Mouse (Mus musculus) granulocyte monocyte progenitor cell, adult 5-6 weeks (primary cell): Measurements from ENCODE around the gene Btbd3. TPM values are rescaled to one million over a fixed set of nuclear protein-coding genes. Genes with fewer than 3 reads are reported as not detected.

Experiments used
- ATAC-seq: replicated peaks from 2 replicates; pipeline ENCODE4 v1.8.0; 2016; ENCODE audit warnings: mild to moderate bottlenecking, moderate TSS enrichment, inconsistent platforms; ENCODE audit not compliant: poor library complexity, severe bottlenecking
- total RNA-seq, 2 experiments: library from RNA; stranded (forward) in 1 of 2; stranded (reverse) in 1 of 2; fragments of 200-712, 200-1000 nt in 1 of 2; fragments of >200 nt in 1 of 2; fragmentation: Nextera tagmentation in 1 of 2; gene quantifications; 2 replicates each; pipeline ENCODE4 v1.2.3; 2014 to 2017

Gene Btbd3
- total RNA-seq, 2 experiments from 2014 or later = 1.1 to 2.0 TPM

DNA sequence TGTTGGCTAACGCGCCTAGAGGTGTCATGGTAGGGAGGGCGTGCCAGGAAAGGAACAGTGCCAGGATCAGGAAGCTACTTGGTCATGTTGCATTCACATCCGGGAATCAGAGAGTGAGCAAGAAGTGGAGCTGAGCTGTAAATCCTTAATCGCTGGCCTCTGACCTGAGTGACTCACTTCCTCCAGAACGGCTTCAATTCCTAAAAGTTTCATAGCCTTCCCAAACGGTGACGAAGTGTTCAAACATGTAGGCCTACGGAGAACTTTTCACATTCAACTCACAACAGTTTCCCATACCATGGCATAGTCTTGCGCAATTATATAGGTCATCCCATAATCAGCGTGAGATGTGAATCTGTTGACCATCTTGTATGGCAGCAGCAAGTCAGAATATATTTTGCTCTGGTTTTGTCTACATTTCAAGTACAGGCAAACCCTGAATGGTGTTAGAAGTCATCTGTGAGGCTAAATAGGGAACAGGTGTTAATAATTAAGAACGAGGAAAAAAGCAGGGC is 247.6 kb downstream of the Btbd3 start:
- no peak for ATAC-seq

DNA sequence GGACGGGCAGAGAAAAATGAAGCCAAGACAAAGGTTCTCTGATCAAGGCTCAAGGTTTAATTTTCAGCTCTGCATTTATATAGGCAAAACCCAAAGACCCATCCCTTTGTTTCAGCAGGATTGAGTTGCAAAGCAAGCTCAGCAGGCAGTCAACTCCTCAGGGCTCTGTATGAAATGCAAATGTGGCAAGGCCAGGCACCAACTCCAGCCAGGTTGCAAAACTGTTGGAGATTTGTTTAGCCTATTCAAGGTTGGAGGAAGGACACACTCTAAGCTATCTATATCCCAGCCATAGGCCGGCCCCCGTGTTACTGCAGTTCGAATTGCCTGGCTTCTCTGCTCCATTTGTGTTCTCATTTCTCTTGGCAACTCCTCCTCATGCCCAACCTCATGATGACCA is 259.2 kb downstream of the Btbd3 start:
- ATAC-seq = no peak

DNA sequence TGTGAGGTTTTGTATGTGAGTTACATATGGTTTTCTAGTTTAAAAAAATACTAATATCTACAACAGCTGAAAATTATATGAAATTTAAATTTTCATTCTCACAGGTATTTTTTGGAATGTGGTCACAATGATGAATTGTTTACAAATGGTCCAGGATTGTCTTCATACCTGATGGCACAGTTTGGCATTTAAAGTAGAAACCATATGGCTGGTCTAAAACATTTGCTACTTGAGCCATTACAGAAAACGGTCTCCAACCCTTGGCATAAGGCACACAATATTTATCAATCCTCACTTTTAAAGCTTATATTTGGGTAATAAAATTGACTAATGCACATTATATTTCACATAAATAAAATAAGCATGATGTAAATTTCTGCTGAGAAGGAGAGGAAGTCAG is 272.1 kb downstream of the Btbd3 start:
- no peak for ATAC-seq

DNA sequence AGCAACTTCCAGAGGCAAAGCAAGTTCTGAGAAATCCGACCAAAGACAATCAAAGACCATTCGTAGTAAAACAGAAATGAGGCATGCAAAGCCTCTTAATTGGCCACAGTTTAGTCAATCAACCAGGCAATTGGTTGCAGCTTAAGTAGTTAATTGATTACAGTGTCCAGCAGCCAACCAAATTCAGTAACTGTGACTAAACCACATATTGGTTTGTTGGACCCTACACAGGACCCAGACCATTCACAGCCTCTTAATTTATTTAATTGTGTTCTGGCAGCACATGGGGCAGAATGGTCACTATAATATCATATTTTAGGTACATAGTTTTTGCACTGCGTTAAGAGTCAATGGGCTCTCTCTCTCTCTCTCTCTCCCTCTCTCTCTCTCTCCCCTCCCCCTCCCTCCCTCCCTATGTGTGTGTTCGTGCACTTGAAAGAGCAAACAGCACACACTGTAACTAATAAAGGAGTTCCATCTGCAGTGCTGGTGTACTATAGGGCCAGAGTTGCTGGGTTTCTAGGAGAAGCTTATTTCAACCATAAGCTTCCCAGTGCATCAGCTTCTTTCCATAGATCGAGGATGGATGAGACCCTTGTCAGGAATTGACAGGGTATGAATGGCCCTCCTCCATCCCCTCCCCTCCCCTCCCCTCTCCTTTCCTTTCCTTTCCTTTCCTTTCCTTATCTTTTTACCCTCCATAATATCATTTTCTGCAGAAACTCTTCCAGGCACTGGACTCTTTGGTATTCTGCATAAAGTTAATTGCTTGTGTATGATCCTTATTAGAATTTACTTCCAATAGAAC is 275.0 kb downstream of the Btbd3 start:
- ATAC-seq = no peak

DNA sequence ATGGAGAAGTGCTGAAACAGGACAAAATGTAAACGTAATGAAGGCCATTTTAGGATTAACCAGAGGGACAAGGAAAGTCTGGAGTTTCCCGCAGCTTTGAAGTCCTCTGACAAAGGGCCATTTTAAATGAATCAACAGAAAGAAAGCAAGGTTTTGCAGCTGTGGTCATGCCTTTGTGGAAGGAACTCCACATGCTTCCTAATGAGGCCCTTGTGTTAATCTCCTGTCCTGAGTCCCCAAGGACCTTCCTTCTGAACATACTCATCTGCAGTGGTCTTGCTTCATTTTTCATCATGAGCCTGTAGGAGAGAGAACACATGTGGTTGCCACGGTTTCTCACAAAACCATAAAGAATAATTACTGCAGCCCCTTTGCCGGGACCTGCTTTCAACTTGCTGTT is 275.6 kb downstream of the Btbd3 start:
- no peak for ATAC-seq

DNA sequence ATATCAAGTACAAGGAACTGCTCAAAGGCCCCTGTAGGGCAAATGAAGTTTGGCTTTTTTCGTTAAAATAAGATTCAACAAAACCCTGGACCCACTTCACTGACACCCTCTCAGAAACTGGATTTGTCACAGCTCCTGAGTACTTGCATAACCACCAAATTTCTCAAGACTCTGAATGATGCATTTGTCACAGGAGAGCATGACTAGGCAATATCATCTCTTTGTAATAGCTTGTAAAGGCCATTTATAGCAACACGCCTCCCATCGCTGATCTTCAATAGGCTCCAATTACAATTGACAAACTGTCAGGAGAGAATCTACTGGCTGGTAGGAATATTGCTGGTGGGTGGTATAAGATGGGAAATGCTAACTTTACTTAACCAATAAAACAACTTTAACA is 283.3 kb downstream of the Btbd3 start:
- no peak for ATAC-seq

DNA sequence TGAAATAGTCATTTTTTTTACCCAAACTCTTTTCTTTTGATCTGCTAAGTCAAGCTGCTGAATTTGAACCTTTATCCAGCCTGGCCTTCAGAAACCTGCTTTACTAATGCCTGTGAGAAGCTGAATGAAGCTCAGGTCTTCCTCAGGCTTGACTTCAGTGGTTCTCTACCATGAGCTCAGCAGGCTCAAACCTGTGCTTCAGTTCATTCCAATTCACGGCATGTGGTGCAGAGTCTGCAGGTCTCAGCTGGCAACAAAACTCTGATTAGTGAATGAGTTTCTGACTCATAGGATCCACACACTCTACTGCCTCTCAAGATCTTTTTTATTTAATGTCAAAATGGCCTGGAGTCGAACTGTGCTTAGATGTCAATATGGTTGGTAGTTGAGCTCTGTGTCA is 292.6 kb downstream of the Btbd3 start:
- ATAC-seq = no peak

DNA sequence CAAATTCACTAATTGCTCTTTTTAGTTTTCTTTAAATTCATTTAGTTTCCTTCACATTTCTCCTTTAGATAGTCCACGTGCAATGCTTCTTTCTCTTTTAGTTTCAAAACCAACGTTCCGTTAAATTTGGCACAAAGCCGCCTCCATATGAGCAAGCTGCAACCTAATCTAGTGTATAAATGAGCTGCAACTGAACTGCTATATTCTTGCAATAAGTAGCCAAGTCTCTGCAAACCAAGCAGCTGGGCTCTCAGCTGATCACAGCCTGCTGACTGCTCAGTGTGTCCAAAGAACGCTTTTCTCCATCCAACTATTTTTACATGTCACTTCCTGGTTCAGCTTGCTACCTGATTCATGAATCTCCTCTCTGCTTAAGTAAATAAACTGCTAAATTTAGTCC is 295.2 kb downstream of the Btbd3 start:
- no peak for ATAC-seq

DNA sequence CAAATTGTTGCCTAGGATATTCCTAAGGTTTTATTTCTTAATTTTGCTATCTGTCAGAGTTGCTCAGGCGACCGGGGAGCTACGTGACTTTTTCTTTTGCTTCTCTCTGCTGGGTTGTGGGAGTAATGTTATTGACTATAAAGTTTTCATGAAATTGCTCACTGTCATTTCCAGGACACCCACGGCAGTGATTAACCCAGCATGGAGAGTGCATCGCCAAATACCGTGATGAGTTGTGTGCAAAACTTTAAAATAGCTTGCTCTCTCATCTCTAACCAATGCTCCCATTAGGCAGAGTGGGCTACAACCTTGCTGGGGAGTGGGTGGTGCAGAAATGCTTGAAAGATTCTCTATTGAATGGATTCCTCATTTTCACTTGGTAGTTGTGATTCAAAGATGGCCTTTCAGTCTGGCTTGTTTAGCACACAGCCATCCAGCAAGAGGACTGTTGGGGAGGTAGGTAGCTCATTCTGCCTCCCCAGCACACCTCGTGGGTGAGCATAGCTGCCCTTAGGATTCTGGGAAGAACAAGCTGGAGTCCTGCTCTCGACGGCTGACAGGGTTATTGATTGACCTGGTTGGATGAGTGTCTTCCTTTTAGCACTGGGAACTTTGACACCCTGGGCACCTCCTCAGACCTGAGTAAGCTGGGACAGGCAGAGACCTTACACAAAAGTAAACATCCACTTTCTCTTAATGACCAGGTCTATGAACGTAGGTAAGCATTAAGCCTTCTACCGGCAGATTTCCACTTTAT is 298.9 kb downstream of the Btbd3 start:
- ATAC-seq = no peak

DNA sequence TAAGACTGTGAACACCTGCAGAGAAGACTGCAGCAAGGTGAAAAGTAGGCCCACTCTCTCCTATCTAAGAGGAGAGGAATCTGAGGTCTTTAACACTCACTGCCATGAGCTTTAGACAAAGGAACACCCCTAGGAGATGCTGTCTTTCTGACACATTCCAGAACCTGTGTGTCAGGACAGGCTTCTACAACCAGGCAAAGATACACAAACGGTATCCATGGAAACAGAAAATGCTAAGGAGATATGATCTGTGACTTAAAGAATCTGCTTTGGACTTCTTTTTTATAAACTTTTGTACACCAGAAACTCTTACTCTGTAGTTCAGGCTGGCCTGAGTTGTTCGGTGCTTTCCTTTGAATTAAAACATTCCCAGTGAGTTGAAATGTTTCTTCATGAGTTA is 329.6 kb downstream of the Btbd3 start:
- no peak for ATAC-seq

DNA sequence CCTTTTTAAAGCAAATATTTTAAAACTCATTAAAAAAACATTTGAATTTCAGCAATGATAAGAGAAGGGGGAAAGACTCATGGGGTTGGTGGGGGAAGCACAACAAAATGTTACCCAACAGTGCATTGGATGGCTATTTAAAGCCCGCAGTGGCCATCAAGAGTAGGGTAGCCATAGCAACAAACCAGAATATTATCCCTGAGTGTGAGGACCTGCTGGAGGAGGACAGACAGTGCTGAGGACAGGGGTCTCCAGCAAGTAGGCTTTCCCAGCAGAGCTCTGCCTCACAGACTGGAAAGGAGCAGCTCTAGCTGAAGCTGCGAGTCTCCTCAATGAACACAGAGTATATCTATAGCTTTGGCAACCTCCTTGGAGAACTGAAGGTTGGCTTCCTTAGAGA is 331.0 kb downstream of the Btbd3 start:
- no peak for ATAC-seq

DNA sequence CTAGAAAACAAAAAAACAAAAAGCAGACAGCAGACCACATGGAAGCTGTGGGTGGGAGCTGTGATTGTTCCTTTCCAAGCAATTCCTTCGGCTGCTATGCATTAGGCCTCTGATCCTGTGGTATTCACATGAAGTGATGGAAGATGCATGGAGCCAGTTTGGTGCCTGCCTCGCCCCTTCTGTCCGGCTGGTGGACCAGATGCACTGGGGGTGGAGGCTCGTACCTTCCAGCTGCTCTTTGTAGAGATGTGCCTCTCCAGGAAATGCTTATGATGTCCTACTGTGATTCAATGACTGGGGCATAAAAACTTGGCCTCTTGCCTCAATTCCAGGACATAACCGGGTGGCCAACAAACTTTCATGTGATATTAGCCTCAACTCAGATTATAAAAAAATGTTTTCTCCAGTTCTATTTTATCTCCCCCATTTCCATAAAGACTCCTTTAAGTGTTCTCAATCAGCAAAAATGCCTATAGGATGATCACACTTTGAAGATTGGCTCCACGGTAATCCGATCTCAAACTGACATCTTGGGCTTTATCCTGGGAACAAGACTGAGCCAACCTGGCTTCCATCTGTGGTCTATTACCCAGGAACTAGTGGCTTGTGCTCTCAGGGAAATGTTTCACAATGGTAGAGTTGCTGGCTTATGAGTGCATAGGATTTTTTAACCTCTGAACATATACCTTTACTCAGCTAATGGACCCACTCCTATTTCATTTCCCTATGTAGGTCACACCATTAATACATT is 331.6 kb downstream of the Btbd3 start:
- ATAC-seq = no peak

DNA sequence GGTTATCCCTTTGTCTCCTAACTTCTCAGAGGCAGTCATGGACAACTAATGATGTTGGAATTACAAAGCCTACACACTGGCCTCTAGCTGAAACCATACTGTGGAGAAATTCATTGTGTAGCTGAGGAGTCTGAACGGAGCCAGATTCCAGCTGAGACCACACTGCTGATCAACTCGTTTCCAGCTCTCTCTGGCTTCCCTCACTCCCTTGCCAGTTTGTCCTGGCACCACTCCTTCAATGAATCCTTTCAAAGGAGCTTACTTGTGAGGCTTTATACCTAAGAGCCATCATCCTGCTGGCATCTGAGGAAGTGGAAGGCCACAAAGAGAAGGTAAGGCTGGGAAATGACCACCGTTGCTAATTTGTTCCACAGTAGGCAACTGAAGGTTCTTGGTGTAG is 332.7 kb downstream of the Btbd3 start:
- ATAC-seq = no peak

DNA sequence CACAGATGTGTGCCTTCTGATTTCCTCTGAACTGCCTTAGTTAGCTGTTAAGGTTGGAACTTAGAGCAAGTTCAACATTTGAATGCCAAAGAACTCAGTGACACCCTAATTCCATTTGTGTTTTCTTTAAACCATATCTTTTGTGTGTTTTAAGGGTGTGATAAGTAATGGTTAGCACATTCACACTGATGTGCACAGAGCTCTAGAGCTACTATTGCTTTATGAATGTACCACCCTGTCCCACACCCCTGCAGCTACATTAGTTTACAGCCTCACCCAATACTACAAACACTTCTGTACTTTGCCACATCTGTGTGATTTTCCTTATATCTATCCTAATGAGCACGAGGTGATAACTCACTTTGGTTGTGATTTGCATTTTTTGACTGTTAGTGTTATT is 333.9 kb downstream of the Btbd3 start:
- no peak for ATAC-seq

DNA sequence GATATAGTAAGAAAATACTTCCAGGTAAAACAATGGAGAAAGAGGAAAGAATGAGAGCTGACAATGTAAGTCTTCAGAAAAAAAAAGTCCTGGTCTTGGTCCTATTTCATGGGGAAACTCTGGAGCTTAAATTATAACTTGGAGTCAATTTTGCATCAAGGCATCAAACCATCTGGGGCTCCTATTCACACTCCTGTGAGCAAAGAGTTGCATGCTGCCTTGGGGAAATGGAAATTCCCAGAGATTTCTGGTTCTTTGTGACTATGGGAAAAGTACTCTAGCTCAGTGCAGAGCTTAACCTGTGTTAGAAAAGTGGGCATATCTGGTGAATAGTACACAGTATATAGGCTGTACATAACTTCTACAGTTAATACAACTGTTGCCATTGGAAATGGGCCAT is 356.0 kb downstream of the Btbd3 start:
- no peak for ATAC-seq

DNA sequence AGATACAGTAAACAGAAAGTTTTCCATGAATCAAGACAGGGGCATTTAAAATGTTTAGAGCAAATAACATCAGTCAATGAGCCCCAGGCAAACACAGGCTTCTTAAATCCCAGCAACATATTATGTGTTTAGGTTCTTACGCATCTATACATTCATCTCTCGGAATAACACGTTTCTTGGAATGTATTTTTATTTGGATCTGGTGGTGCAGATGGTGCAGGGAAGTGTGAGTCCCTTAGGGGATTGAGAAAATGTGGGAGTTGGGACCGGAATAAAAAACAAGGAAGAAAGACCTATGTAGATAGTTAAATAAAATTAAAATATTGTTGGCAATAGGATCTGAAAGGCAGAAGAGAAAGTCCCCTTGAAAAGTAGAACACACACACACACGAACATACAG is 361.1 kb downstream of the Btbd3 start:
- no peak for ATAC-seq
